Mouse (Mus musculus) CD4-positive helper T cell, adult 2 months (primary cell): ENCODE data around the gene Enho.

Experiments
- DNase-seq: peaks from one replicate; pipeline ENCODE4 v3.0.0-alpha.2; 2012; ENCODE audit warnings: low read depth, missing footprints, low spot score

Enho gene

DNA sequence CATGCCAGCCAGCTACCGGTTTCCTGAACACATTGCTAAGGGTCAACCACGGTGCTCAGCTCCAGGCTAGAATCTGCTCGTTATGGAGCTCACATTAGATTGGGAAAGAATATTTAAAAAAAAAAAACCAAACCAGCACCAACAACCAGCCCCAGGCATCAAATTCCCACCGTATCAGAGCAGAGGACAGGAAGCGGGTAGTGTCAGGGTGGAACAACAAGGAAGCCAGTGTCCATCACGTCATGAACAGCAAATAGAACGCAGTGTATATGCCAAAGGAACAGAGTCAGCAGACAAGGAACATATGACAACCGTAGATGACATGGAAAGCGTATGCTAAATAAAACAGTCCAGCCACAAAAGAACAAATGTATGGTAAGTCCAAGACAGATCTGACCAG, 7.1 kb downstream of the Enho start:
- DNase-seq = no peak

DNA sequence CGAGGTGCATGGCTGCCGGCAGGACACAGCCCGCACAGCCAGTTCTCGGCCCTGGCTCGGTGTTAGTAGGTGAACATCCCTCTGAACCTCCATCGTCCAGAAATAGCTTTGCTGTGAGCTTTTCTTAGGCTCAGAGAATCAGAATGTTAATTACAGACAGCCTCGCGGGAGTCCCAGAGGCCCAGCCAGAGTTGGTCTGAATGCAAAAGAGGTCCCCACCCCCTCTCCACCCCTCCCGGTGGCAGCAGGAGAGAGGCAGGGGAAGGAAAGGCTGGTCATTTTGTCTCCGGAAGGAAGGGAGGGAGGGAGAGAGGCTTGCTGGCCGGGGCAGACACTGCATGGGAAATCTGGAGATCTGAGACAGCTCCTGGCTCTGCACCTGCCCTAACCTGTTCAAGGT, 8.7 kb downstream of the Enho start:
- DNase-seq = no peak

DNA sequence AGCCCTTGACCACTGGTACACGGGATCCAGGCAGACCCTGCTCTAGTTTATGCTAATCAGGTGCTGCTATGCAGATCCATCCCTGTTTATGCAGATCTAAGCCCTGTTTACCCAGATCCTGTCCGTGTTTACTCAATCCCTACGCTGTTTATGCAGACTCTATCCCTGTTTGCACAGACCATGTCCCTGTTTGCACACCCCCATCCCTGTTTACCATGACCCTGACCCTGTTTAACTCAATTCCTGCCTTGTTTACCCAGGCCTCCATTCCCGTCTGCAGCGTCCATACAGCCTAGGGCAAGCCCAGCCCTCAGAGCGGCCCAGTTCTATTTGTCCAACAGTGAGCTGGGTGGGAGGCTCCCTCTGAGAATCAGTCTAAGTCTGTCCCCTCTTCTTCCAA, 9.9 kb downstream of the Enho start:
- no peak for DNase-seq

DNA sequence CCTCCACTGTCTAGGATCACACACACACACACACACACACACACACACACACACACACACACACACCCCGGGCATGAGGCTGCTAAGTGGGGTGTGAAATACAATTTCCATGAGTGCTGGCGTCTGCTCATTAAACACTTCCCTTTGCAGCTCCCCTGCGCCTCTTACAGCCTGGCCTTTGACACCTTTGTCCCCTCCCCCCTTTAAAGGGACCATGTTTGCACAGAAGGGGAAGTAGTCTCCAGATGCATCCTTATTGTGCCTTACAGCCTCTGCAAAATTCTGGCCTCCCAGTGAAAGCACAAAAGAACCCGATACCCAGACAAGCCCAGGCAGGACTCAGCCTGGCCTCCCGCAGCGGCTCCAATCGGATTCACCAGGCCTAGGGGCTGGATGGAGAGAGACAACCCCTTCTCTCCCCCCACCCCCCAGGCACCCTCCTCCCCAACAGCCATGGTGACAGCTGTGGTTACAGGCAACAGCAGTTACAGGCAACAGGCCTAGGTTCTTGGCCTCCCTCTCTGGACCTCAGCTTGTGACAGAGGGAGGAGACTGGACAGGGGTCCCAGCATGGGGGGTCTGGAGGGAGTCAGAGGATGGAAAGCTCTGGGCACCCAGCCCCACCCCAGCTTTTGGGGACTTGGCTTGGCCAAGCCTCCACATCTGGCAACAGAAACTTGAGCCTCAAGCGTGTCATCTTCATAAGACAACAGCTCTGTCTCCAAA, 11.8 kb downstream of the Enho start:
- no peak for DNase-seq

DNA sequence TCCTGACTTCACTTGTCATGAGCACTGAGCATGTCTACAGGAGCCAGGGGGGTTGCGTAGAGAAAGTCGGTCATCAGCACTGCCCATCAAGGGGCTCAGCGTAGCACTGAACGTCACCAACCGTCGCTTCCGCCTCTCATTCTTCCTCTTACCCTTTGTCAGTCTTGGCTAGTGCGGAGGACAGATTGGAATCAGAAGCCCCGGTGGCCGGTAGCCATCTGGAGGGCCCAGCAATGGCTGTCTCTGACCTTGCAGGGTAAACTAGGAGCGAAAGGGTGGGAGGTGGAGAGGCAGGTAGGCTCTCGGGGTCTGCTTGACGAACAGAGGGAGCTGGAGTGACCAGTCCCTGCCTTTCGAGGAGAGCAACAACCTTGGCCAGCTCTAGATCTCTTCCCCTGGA, 18.1 kb downstream of the Enho start:
- DNase-seq = no peak

DNA sequence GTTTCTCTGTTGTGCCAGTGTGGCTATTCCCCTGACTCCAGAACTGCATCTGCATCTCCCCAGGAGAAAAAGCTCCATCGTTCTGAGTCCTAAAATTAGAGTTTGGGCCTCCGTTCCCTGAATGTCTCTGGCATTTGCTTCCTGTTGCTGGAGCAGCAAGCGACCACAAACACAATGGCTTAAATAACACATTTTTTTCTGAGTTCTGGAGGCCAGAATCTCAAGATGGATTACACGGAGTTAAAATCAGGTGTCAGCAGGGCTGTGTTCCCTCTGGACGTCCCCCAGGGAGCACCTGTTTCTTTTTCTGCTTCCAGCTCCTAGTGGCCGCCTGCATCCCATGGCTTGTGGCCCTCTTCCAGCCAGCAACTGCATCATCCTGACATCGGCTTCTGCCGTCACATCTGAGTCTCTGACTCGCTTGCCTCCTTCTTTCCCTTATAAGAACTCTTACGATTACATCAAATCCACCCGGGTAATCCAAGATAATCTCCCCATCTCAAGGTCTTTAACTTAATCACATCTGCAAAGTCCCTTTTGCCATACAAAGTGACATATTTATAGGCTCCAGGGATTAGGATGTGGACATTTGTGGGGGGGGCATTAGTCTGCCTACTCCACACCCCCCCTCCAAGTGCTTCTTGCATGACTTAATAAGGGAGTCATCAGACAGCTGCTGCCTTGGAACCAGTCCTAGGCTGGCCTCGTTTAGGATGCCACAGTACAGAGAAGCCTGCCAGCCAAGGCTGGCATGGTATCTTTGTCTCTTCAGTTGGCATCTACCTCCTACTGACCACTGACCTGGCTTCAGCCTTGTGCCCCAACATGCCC, 21.0 kb downstream of the Enho start:
- no peak for DNase-seq

DNA sequence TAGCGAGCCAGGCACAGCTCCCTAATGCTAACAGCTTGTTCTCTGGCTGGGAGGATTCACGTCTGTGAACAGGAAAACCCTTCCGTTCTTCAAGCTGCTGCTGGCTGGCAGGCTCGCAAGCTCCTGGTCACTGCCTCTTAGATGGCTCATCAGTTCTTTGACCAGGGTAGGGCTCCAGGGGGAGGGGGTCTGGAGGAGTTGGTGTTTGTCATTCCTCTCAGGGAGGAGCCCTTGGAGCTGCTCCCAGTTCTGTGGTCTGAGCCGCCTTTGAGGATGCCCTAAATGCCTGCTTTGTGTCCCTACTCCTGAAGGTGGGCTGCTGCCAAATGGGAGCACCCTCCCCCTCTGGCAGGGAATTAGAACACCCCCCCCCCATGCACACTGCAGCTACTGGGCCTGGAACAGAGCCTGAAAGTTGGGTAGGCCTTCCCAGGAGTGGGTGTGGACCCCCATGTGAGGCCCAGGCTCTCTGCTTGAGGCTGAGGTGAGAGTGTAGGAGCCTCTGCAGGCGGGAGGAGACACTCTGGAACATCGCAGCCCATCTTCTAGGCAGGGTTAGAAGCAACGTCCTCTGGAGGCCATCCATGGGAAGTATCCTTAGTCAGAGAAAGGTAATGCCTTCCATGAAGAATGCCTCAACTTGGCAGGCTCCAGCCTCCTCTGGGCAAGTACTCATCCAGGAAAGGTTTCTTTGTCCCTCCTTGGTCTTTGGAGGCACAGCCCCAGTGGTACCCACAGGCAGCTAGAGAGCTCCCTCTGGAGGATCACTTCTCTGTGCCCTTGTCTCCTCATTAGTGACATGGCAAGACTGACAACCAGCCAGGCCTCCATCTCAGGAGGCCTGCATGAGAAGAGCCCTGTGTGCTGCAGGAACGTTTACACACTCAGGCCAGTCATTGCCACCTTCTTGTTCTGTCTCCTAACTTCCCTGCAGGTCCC, 24.2 kb downstream of the Enho start:
- DNase-seq = no peak

DNA sequence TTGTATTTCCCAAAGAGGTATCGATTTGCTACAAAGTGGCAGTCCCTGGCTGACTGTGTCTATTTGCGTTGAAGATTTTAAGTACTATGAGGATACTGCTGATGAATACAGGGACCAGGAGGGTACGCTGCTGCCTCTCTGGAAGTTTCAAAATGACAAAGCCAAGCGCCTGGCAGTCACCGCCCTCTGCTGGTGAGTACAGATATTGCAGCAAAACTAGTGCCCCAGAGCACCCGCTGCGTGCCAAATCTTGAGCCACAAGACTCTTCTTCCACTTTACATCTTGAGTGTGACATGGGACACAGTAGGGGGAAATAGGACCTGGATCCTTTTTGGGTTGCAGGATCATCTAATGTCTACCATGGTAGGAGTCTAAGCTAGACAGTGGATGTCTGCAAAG, 26.0 kb downstream of the Enho start:
- DNase-seq = peak; percentile 54

DNA sequence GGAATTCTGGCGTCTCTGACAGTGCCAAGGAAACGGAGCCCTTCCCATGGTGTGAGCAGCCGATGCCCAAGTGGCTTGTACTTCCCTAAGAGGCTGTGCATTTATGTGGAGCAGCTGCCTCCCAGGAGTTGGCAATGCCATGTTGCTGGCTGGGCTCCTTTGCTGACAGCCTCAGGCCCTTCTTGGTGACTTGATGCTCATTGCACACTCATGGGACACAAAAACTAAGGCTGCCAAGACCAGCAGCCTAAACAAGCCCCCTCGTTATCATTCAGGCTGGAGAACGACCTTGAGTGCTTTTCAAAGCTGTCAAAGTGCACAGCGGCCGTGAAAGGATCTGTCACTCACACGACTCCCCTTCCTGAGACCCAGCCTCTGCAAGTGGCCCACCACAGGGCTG, 28.0 kb downstream of the Enho start:
- DNase-seq = no peak

DNA sequence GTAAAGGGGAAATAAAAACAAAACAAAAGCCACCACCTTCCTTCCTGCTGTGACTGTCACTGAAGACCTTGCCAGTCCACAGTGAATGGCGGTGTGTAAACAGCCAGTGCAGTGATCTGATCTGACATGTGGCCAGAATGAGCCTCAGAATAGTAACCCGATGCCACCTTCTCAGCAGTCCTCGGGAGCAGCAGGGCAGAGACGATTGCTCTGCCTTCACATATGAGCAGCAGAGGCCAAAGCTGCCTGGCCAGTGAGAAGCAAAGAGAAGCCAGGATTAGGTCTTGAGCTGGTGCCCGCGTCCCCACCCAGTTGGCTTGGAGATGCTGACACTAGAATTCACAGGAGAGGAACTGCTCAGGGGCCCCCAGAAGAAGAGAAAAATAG, 29.5 kb downstream of the Enho start:
- DNase-seq = no peak

DNA sequence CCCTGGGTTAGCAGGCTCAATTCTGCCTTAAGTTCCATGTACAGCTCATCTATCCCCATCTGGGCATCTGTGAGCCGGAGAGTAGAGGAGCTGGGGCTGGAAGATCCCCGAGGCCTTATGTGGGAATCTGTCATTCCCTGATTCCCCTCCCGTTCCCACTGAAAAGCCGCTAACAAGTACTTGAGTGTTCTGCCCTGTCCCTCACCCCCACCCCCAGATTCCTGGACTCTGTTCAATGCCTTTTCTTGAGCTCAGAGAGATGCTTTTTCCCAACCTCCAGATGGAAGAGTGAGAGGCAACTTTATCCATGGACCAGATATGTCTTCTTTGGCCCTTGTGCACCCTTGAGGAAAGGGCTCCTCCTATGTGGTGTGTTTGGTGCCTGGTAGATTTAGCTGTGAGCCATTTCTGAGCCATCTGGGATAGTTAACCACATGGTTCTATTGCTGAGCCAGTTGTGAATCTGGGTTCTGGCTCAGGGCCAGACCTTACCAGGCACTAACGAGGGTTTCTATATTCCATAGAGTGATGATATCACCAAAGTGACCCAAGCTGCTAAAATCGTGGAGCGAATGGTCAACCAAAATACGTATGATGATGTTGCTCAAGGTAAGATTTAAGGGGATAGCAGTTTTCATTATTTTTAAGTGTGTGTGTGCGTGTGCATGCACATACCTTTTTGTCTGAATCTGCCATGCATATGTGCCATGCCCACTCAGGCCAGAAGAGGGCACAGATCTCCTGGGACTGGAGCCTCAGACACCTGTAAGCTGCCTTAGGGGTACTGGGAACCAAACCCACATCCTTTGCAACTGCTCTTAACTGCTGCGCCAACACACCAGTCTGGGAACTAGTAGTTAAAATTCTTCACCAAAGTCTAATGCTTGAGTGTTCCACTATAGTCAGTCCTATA, 30.2 kb downstream of the Enho start:
- peak; percentile 12 for DNase-seq

DNA sequence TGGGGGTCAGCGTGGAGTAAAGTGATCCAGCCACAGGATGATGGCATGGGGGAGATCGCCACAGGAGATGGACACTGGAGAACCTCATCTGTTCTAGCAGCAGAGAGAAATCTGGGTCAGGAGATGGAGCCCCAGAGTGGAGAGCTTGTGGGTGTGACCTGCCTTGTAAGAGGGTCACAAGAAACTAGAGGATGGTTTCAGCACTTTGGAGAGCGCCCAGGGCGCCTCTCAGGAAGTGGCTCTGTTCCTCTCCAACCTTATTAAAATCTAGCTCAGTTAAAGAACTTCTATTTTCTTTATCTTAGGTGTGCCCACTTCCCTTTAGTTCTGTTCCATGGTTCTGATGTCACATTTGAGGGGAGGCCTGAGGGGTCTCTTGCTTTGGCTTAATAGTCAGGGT, 33.3 kb downstream of the Enho start:
- DNase-seq = peak; percentile 29

DNA sequence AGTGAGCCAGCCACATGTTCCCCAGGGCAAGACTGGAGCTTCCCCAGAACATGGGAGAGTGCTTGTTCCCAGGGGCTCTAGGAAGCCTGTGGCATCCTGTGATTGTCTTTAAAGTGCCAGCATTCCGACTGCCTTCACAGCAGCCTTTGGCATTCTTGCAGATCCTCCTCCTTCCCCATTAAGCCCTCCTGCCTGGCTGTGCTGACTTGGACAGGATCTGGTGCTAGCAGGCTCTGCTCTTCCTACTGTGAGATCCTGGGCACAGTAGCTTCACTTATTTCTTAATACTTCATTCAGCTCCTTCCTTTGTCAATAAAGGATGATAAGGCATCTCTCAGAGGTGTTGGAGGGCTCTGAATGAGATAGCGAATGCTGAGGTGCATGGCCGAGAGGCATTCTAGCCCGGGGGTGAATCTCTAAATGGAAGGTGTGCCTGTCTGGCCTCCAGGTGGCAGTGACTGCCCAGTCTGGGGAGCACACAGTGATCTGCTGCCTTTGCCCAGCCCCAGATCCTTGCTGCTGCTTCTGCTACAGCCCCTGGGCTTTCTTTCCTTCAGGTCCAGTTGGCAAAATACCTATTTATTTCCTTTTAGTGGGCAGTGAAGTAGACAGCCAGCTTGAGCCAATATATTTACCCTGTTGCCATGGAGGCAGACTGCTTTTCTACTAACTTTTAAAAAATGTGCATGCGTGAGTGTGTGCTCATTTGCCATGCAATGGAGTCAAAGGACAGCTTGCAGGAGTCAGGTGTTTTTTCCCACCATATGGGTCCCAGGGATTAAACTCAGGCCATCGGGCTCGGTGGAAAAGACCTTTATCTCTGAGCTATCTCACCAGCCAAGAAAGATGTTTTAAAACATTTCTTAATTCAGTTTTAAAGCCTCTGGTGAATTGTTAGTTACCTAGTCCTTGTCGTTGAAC, 35.4 kb downstream of the Enho start:
- no peak for DNase-seq

DNA sequence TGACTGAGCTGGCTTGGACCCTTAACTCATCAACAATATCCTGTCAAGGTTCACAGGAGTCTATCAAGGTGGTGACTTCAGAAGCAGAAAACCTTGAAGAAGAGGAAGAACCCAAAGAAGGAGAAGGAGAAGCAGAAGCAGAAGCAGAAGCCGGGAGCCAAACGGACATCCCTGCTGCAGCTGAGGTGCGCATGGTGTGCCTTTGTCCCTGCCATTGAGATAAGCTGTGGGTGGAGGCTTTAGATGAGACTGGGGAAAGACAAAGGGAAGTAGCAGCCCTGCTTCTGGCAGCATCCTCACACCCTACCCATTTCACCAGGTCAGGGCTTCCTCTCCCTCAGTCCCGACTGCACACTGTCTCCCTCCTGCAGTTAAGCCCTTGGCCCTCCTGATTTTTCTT, 37.3 kb downstream of the Enho start:
- no peak for DNase-seq
